Mouse (Mus musculus): Measurements from ENCODE around the gene Aqp2. TPM values are rescaled to one million over a fixed set of nuclear protein-coding genes. Genes with fewer than 3 reads are reported as not detected.

The Aqp2 gene
- total and polyA plus RNA-seq, 3 experiments, result not detected

DNA sequence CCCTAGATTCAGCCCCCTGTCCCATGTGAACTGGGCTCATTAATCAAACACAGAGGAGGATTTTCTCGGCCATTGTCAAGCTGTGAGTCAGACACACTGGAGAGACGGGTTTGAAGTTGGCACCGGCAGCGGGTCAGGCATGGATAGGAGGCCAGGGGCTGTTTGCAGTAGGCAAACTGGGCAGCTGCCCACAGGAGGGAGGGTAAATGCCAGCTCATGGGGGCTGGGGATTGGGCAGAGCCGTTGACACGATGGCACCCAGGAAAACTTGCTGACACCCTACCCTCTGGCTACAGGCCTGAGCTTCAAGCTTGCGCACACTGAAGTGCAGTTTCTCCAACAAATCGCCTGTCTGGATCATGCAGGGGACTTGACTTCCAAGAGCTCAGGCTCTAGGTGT, 13.3 kb downstream of the Aqp2 start:
- dilution Hi-C loops (cut with MboI; ENCODE audit: extremely low pct_ligation_motif_present, extremely low pct_unique_long_range_greater_than_20kb, low sequenced_read_pairs) (no loop called here), in situ Hi-C loops (cut with MboI; ENCODE audit: low pct_ligation_motif_present, low pct_unique_long_range_greater_than_20kb, low sequenced_read_pairs) (no loop called here)

DNA sequence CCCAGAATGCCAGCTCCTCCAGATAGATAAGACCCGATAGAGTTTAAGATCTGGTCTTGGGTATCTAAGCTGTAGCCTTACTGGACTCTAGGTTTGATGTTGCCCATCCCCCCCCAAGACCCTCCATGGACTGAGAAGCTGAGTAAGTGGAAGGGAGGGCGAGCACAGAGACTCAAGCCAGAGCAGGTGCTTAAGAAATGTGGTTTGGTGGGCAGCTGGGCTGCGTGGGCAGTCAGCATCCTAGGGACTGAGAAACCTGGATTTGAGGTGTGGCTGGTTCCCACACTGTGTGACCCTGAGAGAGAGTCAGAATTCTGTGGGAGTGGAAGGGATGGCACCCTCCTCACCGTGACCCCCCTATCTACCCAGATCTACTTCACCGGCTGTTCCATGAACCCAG, 14.0 kb downstream of the Aqp2 start:
- Histone ChIP-seq H3K9me3 (replicated peaks; ENCODE audit: low read length) (peaks cover 4% of the 10 kb centered on the region), H3K9ac (ENCODE audit: insufficient read depth, low read depth) (no peak overlapping the region), H3K4me3 (replicated peaks in 1 of 3; ENCODE audit: low read depth in 2 of 3, low read length in 2 of 3, poor library complexity in 1 of 3) (no peak overlapping the region), H3K36me3 (replicated peaks in 1 of 2; ENCODE audit: control insufficient read depth in 1 of 2, insufficient read depth in 1 of 2, low read length in 1 of 2) (no peaks in the 10 kb centered on the region), H3K4me1 (ENCODE audit: control insufficient read depth in 1 of 2, insufficient read depth in 2 of 2) (peaks cover 0 to 7% of the 10 kb centered on the region in 2 experiments; a peak in 2 of 4 replicates), H3K27ac (ENCODE audit: insufficient read depth, low read depth) (no peak overlapping the region), H3K27me3 (replicated peaks) (peaks cover 84% of the 10 kb centered on the region), H3K4me2 (ENCODE audit: insufficient read depth, low read depth, poor library complexity, severe bottlenecking) (no peak overlapping the region), H3K79me2 (replicated peaks; ENCODE audit: control insufficient read depth, extremely low read depth, insufficient read depth, poor library complexity, severe bottlenecking) (no peaks in the 10 kb centered on the region)
- in situ Hi-C loops (cut with MboI; ENCODE audit: low pct_ligation_motif_present, low pct_unique_long_range_greater_than_20kb, low sequenced_read_pairs) (no loop called here), dilution Hi-C loops (cut with MboI; ENCODE audit: extremely low pct_ligation_motif_present, extremely low pct_unique_long_range_greater_than_20kb, low sequenced_read_pairs) (no loop called here)
- no peak for DNase-seq (ENCODE audit: extremely low read depth)
- no peak for TF ChIP-seq RAD21 (IDR thresholded peaks at IDR 0.05; ENCODE audit: low read depth, low read length)
- TF ChIP-seq MEF2A (IDR thresholded peaks at IDR 0.05; ENCODE audit: borderline replicate concordance, low read depth, low read length), result no peak
- TF ChIP-seq ETS1 (conservative IDR thresholded peaks at IDR 0.05; ENCODE audit: low read depth, low read length), result no peak
- TF ChIP-seq ZNF384 (IDR thresholded peaks at IDR 0.05; ENCODE audit: low read depth, low read length), result no peak
- no peak for TF ChIP-seq MAFK (IDR thresholded peaks at IDR 0.05; ENCODE audit: insufficient replicate concordance, low read length)

More for the DNA sequence above, 13.3 kb downstream of the Aqp2 start:
- peaks cover 4% of the 10 kb centered on the region for H3K9me3 ChIP-seq (replicated peaks; ENCODE audit: low read length)
- no peak overlapping the region for H3K4me3 ChIP-seq (replicated peaks in 1 of 3; ENCODE audit: low read depth in 2 of 3, low read length in 2 of 3, poor library complexity in 1 of 3)
- H3K27me3 ChIP-seq (replicated peaks), result peaks cover 84% of the 10 kb centered on the region
- H3K36me3 ChIP-seq (replicated peaks in 1 of 2; ENCODE audit: control insufficient read depth in 1 of 2, insufficient read depth in 1 of 2, low read length in 1 of 2), result no peaks in the 10 kb centered on the region
- peaks cover 0 to 7% of the 10 kb centered on the region in 2 experiments; a peak in 2 of 4 replicates for H3K4me1 ChIP-seq (ENCODE audit: control insufficient read depth in 1 of 2, insufficient read depth in 2 of 2)
- no peak overlapping the region for H3K9ac ChIP-seq (ENCODE audit: insufficient read depth, low read depth)
- no peak for DNase-seq (ENCODE audit: extremely low read depth)
- no peaks in the 10 kb centered on the region for H3K79me2 ChIP-seq (replicated peaks; ENCODE audit: control insufficient read depth, extremely low read depth, insufficient read depth, poor library complexity, severe bottlenecking)
- no peak for TF ChIP-seq MAZ (IDR thresholded peaks at IDR 0.05; ENCODE audit: low read depth, low read length)
- TF ChIP-seq E2F4 (IDR thresholded peaks at IDR 0.05; ENCODE audit: insufficient replicate concordance, low read depth, low read length), result no peak
- TF ChIP-seq CHD1 (IDR thresholded peaks at IDR 0.05; ENCODE audit: low read depth, low read length), result no peak
- TF ChIP-seq MEF2A (IDR thresholded peaks at IDR 0.05; ENCODE audit: borderline replicate concordance, low read depth, low read length), result no peak
- TF ChIP-seq UBTF (IDR thresholded peaks at IDR 0.05; ENCODE audit: low read depth, low read length), result no peak
- H3K27ac ChIP-seq (ENCODE audit: insufficient read depth, low read depth), result no peak overlapping the region
- no peak overlapping the region for H3K4me2 ChIP-seq (ENCODE audit: insufficient read depth, low read depth, poor library complexity, severe bottlenecking)

GRCm38 (mm10) chr15:99594951-99595350, 16.1 kb downstream of the Aqp2 start:
- in situ Hi-C loops (cut with MboI; ENCODE audit: low pct_ligation_motif_present, low pct_unique_long_range_greater_than_20kb, low sequenced_read_pairs) (loop anchor here (5.0 kb wide), 2 partner anchors 72 to 98 kb away; no protein-coding TSS in a partner anchor), dilution Hi-C loops (cut with MboI; ENCODE audit: extremely low pct_ligation_motif_present, extremely low pct_unique_long_range_greater_than_20kb, low sequenced_read_pairs) (no loop called here)
- no peak for DNase-seq (ENCODE audit: extremely low read depth)
- H3K36me3 ChIP-seq (replicated peaks in 1 of 2; ENCODE audit: control insufficient read depth in 1 of 2, insufficient read depth in 1 of 2, low read length in 1 of 2), result no peaks in the 10 kb centered on the region
- peaks cover 80% of the 10 kb centered on the region for H3K27me3 ChIP-seq (replicated peaks)
- TF ChIP-seq TCF12 (IDR thresholded peaks at IDR 0.05; ENCODE audit: low read depth, low read length) (no peak), TBP (conservative IDR thresholded peaks at IDR 0.05; ENCODE audit: low read depth, low read length) (no peak), GABPA (IDR thresholded peaks at IDR 0.05; ENCODE audit: insufficient replicate concordance, low read depth, low read length) (no peak), PAX5 (IDR thresholded peaks at IDR 0.05; ENCODE audit: low read length) (no peak), MAZ (IDR thresholded peaks at IDR 0.05; ENCODE audit: low read depth, low read length) (no peak), USF1 (IDR thresholded peaks at IDR 0.05; ENCODE audit: low read depth, low read length) (no peak), NRF1 (IDR thresholded peaks at IDR 0.05; ENCODE audit: low read depth, low read length) (no peak), NELFE (IDR thresholded peaks at IDR 0.05; ENCODE audit: low read depth, low read length) (no peak), CHD1 (IDR thresholded peaks at IDR 0.05; ENCODE audit: low read depth, low read length) (no peak), HCFC1 (IDR thresholded peaks at IDR 0.05; ENCODE audit: low read depth, low read length) (no peak), KAT2A (IDR thresholded peaks at IDR 0.05; ENCODE audit: insufficient replicate concordance, low read length) (no peak), MAFK (IDR thresholded peaks at IDR 0.05; ENCODE audit: insufficient replicate concordance, low read length) (no peak), IRF4 (IDR thresholded peaks at IDR 0.05; ENCODE audit: low read depth, low read length) (no peak)
- H3K4me3 ChIP-seq (replicated peaks in 1 of 3; ENCODE audit: low read depth in 2 of 3, low read length in 2 of 3, poor library complexity in 1 of 3), result no peak overlapping the region
- H3K79me2 ChIP-seq (replicated peaks; ENCODE audit: control insufficient read depth, extremely low read depth, insufficient read depth, poor library complexity, severe bottlenecking), result no peaks in the 10 kb centered on the region
- H3K27ac ChIP-seq (ENCODE audit: insufficient read depth, low read depth), result no peak overlapping the region
- no peak overlapping the region for H3K9ac ChIP-seq (ENCODE audit: insufficient read depth, low read depth)
- H3K9me3 ChIP-seq (replicated peaks; ENCODE audit: low read length), result peaks cover 4% of the 10 kb centered on the region
- H3K4me1 ChIP-seq (ENCODE audit: control insufficient read depth in 1 of 2, insufficient read depth in 2 of 2), result peaks cover 0 to 7% of the 10 kb centered on the region in 2 experiments; a peak in 2 of 4 replicates
- no peak overlapping the region for H3K4me2 ChIP-seq (ENCODE audit: insufficient read depth, low read depth, poor library complexity, severe bottlenecking)
